Mouse (Mus musculus) liver, adult 2 months (tissue): ENCODE data around the gene Gm11938. TPM values are rescaled to one million over a fixed set of nuclear protein-coding genes. Genes with fewer than 3 reads are reported as not detected.
"Not testable (repeated sequence)": the region's sequence is repeated elsewhere in the genome, so short reads cannot be mapped to it uniquely, and the experiment has no call there.

Experiments used
- DNase-seq: peaks from one replicate; pipeline ENCODE4 v3.0.0-alpha.2; 2011; ENCODE audit warnings: low read depth, low spot score; ENCODE audit errors: extremely low read depth
- H3K27ac ChIP-seq: fragments of 200-500 bp; replicated peaks from 2 replicates; pipeline ENCODE4 v1.5.1; 2012; ENCODE audit warnings: low read depth, mild to moderate bottlenecking, control low read depth, inconsistent platforms, low read length; ENCODE audit not compliant: insufficient read depth
- H3K27me3 ChIP-seq: fragments of 200-500 bp; 2 replicates; pipeline ENCODE4 v1.6.1; 2012; ENCODE audit warnings: mild to moderate bottlenecking, moderate library complexity, low read length, inconsistent platforms; ENCODE audit not compliant: control insufficient read depth, insufficient read depth
- H3K36me3 ChIP-seq: fragments of 200-500 bp; 2 replicates; pipeline ENCODE4 v1.6.1; 2012; ENCODE audit warnings: low read length, inconsistent platforms; ENCODE audit not compliant: control insufficient read depth, insufficient read depth
- H3K4me1 ChIP-seq: fragments of 200-500 bp; 2 replicates; pipeline ENCODE4 v1.6.1; 2011; ENCODE audit warnings: low read length; ENCODE audit not compliant: control insufficient read depth, insufficient read depth
- H3K4me3 ChIP-seq: fragments of 200-500 bp; 2 replicates; pipeline ENCODE4 v1.5.1; 2011; ENCODE audit warnings: low read depth, mild to moderate bottlenecking, control low read depth, low read length, moderate library complexity; ENCODE audit not compliant: insufficient read depth
- H3K79me2 ChIP-seq: fragments of 200-500 bp; 2 replicates; pipeline ENCODE4 v1.6.1; 2012; ENCODE audit warnings: inconsistent platforms, mild to moderate bottlenecking, low read length, moderate library complexity; ENCODE audit not compliant: control insufficient read depth, insufficient read depth
- H3K9ac ChIP-seq: fragments of 200-500 bp; 2 replicates; pipeline ENCODE4 v1.6.1; 2012; ENCODE audit warnings: low read depth, mild to moderate bottlenecking, control low read depth, inconsistent platforms, low read length
- CTCF ChIP-seq: fragments of 200-500 bp; IDR thresholded peaks from 2 replicates; pipeline ENCODE4 v1.5.1; 2011; ENCODE audit warnings: low read depth, low read length, control low read depth
- POLR2A ChIP-seq: fragments of 200-500 bp; IDR thresholded peaks from 2 replicates; pipeline ENCODE4 v1.6.1; 2011; ENCODE audit warnings: low read length, control low read depth; ENCODE audit not compliant: insufficient read depth; ENCODE audit errors: extremely low read depth
- WGBS: fragments of 180-500 bp; shearing (Covaris S2); methylation state at CpG from one replicate; pipeline ENCODE4 v1.1.7; 2018; 5-methylcytosine and 5-hydroxymethylcytosine counted together
- polyA plus RNA-seq: library from polyadenylated mRNA; depleted of rRNA; stranded (reverse); fragments of >200 nt; gene quantifications from 2 replicates; pipeline ENCODE4 v1.2.3, GENCODE M21; 2012
- total RNA-seq: library from RNA; depleted of rRNA; stranded (reverse); fragments of >200 nt; gene quantifications from 2 replicates; pipeline ENCODE4 v1.2.3, GENCODE M21; 2014

Gene Gm11938
- total and polyA plus RNA-seq, 2 experiments: not detected

DNA sequence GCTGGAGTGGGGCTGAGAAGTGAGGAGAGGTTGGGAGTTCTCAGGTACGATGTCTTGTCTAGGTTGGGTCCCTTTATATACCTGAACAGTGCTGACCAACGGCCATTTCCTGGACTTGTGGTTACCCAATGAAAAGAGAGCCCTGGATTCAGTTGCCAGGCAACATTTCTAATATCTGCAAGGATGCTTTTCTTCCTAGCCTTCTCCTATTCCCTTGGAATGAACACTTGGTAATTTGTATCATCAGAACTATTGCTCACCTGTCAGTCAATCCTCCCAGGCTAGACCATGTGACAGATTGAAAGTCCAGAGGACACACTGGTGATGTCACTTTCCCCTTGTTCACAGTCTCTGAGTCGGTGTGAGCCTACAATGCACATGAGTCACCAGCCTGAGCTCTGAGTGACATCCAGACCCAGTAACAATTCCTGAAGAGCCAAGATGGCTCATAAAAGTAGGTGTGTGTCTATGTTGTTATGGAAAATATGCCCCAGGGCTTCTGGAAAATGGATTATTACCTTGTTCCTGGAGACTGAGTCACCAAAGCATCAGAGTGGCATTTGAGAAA is 11.8 kb upstream of the Gm11938 start, which contains the start of gene Krtap2-4:
Krtap2-4 (minus strand) TSS at position 51 of the 568 bp plus-strand sequence.
- 46% methylated on average over 3 of the region's 3 CpGs for WGBS

GRCm38 (mm10) chr11:99610089-99610488 is 7.0 kb upstream of the Gm11938 start, which contains the start of gene Gm11937:
Gene Gm11937 (minus strand): TSS chr11:99610189.
- H3K4me1 ChIP-seq, H3K9ac ChIP-seq, H3K27me3 ChIP-seq, H3K4me3 ChIP-seq, DNase-seq, H3K27ac ChIP-seq, H3K36me3 ChIP-seq, H3K79me2 ChIP-seq: not testable (repeated sequence)
- WGBS: 72% methylated on average over 1 of the region's 2 CpGs

More for the DNA sequence above, 11.8 kb upstream of the Gm11938 start, which contains the start of gene Krtap2-4:
- Histone ChIP-seq H3K9ac (no peak within 1 kb of the TSS), H3K36me3 (no peaks in the 10 kb centered on the region), H3K79me2 (no peaks in the 10 kb centered on the region), H3K27me3 (no peaks in the 10 kb centered on the region), H3K27ac (no peak within 1 kb of the TSS), H3K4me1 (no peaks in the 10 kb centered on the region), H3K4me3 (no peak within 1 kb of the TSS)
- no peak for TF ChIP-seq CTCF
- no peak for TF ChIP-seq POLR2A
- no peak for DNase-seq

DNA sequence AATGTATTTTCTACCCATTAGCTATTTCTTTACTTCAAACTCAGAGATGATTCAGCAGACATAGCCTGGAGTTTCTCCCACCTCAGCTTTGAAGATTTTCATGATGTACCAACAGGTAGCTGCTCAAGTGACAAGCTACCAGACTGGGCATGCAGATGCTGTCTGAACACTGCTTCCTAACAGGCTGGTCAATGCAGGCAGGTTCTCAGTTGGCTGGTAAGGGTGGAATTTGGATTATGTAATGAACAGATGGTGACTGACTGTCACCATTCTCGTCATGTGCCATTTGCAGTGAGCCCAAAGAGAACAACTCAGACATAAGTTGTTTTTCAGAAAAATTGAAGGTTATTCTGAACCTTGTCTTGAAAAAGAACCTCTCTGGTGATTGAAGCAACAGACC is 6.0 kb upstream of the Gm11938 start:
- no peak for DNase-seq
- TF ChIP-seq CTCF (no peak), POLR2A (no peak)
- no peak overlapping the region for H3K27ac ChIP-seq
- H3K79me2 ChIP-seq: no peaks in the 10 kb centered on the region
- no peak overlapping the region for H3K9ac ChIP-seq
- H3K27me3 ChIP-seq: no peaks in the 10 kb centered on the region
- no peaks in the 10 kb centered on the region for H3K4me1 ChIP-seq
- WGBS: 67% methylated on average over 1 of the region's 1 CpGs
- no peaks in the 10 kb centered on the region for H3K36me3 ChIP-seq
- H3K4me3 ChIP-seq: no peak overlapping the region

- H3K27me3 ChIP-seq, H3K27ac ChIP-seq: not testable (repeated sequence)
These were observed 5.4 kb downstream of the Gm11938 start, which contains the start of gene Krtap9-3 for GRCm38 (mm10) chr11:99597742-99598141. Gene Krtap9-3 (minus strand): TSS chr11:99598105.

DNA sequence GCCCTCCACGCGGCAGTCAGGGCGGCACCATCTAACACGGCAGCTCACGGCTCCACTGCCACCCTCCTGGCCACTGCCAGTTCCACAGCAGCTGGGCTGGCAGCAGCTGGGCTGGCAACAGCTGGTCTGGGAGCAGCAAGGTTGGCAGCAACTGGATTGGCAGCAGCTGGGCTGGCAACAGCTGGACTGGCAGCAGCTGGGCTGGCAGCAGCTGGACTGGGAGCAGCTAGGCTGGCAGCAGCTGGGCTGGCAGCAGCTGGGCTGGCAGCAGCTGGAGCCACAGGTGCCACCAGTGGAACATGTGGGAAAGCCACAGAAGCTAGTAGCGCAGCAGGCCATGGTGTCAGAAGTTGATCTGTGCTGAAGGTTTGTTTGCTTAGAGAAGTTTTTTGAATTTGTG is 12.1 kb downstream of the Gm11938 start, which contains the start of gene Krtap1-3:
Krtap1-3 (minus strand) TSS at position 359 of the 400 bp plus-strand sequence.
- WGBS: 85% methylated on average over 6 of the region's 6 CpGs
- Histone ChIP-seq H3K4me3 (no peak within 1 kb of the TSS), H3K4me1 (no peaks in the 10 kb centered on the region), H3K36me3 (no peaks in the 10 kb centered on the region), H3K27me3 (0 out of 2 replicates have a peak, but pooled peaks cover 3% of the 10 kb centered on the region), H3K79me2 (no peaks in the 10 kb centered on the region), H3K9ac (no peak within 1 kb of the TSS), H3K27ac (no peak within 1 kb of the TSS)
- TF ChIP-seq POLR2A (no peak), CTCF (no peak)
- no peak for DNase-seq

More at GRCm38 (mm10) chr11:99597742-99598141, 5.4 kb downstream of the Gm11938 start, which contains the start of gene Krtap9-3:
- not testable (repeated sequence) for H3K36me3 ChIP-seq, H3K4me3 ChIP-seq, H3K79me2 ChIP-seq, H3K4me1 ChIP-seq, H3K9ac ChIP-seq, DNase-seq
- 93% methylated on average over 6 of the region's 6 CpGs for WGBS

- no peaks in the 10 kb centered on the region for H3K79me2 ChIP-seq
- no peak overlapping the region for H3K27ac ChIP-seq
- no peak overlapping the region for H3K9ac ChIP-seq
- no peaks in the 10 kb centered on the region for H3K4me1 ChIP-seq
- H3K36me3 ChIP-seq: no peaks in the 10 kb centered on the region
- 80% methylated on average over 7 of the region's 7 CpGs for WGBS
- 0 out of 2 replicates have a peak, but pooled peaks cover 2% of the 10 kb centered on the region for H3K27me3 ChIP-seq
- H3K4me3 ChIP-seq: no peak overlapping the region
- no peak for TF ChIP-seq CTCF
- TF ChIP-seq POLR2A: no peak
- no peak for DNase-seq
These were observed 18.0 kb downstream of the Gm11938 start for GRCm38 (mm10) chr11:99585096-99585495.
